8 mouse cellular contexts compared by ENCODE assay signal in the genomic region with DNA sequence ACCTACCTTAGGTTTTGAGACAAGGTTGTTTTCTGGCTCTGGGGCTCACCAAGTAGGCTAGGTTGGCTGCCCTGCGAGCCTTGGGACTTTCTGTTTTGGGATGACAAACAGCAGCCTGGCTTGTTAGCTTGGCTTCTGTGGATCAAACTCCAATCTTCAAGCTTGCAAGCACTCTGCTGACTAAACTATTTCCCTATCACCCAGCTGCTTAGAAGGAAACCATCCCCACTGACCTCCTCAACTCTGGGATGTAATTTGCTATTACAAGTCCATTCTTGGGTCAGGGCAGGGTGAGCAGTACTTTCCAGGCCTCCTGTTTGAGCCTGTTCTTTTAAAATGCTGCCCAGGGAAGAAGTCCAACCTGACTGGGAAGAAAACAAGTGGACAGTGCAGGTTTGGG. TPM values are rescaled to one million over a fixed set of nuclear protein-coding genes. Genes with fewer than 3 reads are reported as not detected.
A peak's percentile ranks its signal among the peaks of the same experiment; 100 is the strongest.
DNase-seq lines count a peak whose midpoint lies in the region; ATAC-seq and TF ChIP-seq lines count a peak whose summit lies in the region.
"Had no signal": no experiment of that assay in that cellular context is flagged by ENCODE, and none has a peak within 500 bp of the region (broad histone marks: within the 10 kb centered on the region; RNA-seq: fewer than 3 reads in every experiment).

No protein-coding gene starts in this region.

- no peak overlapping the region for H3K9ac ChIP-seq in limb, embryonic 12.5 days (replicated peaks)
- H3K9ac ChIP-seq in embryonic facial prominence, embryonic 14.5 days (ENCODE audit: low read depth, low read length): no peak overlapping the region
- H3K9ac ChIP-seq in neural tube, embryonic 15.5 days (replicated peaks): no peak overlapping the region

- H3K9me3 ChIP-seq in limb, embryonic 12.5 days: no peaks in the 10 kb centered on the region
- no peaks in the 10 kb centered on the region for H3K9me3 ChIP-seq in limb, embryonic 10.5 days (replicated peaks)
- no peaks in the 10 kb centered on the region for H3K9me3 ChIP-seq in embryonic facial prominence, embryonic 14.5 days (ENCODE audit: control insufficient read depth, low read length)
- H3K9me3 ChIP-seq in neural tube, embryonic 15.5 days (replicated peaks): no peaks in the 10 kb centered on the region

- H3K4me3 ChIP-seq in limb, embryonic 12.5 days (replicated peaks): no peak overlapping the region
- no peak overlapping the region for H3K4me3 ChIP-seq in limb, embryonic 10.5 days
- H3K4me3 ChIP-seq in embryonic facial prominence, embryonic 14.5 days (ENCODE audit: low read depth, low read length): no peak overlapping the region
- H3K4me3 ChIP-seq in kidney, adult 2 months (ENCODE audit: insufficient read depth, low read depth, low read length): 0 out of 2 replicates have a peak overlapping the region, but pooled peaks have one; percentile 7
- no peak overlapping the region for H3K4me3 ChIP-seq in neural tube, embryonic 15.5 days (replicated peaks)

- DNase-seq in limb, embryonic 10.5 days (ENCODE audit: low spot score): no peak
- no peak for DNase-seq in embryonic facial prominence, embryonic 14.5 days (ENCODE audit: low spot score)
- DNase-seq in kidney, adult 2 months: peak; percentile 91
- no peak for DNase-seq in frontal cortex, postnatal 36 days (ENCODE audit: low spot score in 2 of 2)
- DNase-seq in left cerebral cortex, postnatal 4 days: no peak
- DNase-seq: thymus, adult 18-20 months had no signal

- no peak for TF ChIP-seq POLR2A in kidney, adult 2 months (IDR thresholded peaks at IDR 0.05; ENCODE audit: low read depth, low read length)

- no peak for ATAC-seq in limb, embryonic 12.5 days (ENCODE audit: insufficient number of reproducible peaks, insufficient read depth, low FRiP score, low TSS enrichment, low read depth)
- ATAC-seq in embryonic facial prominence, embryonic 14.5 days (ENCODE audit: low read depth): no peak
- no peak for ATAC-seq in neural tube, embryonic 15.5 days (ENCODE audit: low FRiP score)

- intact Hi-C loops in left cerebral cortex, postnatal 4 days (cut with DNase I): no loop called here

- H3K27ac ChIP-seq in limb, embryonic 12.5 days: 0 out of 2 replicates have a peak overlapping the region, but pooled peaks have one; percentile 9
- H3K27ac ChIP-seq in limb, embryonic 10.5 days: no peak overlapping the region
- H3K27ac ChIP-seq in embryonic facial prominence, embryonic 14.5 days (replicated peaks; ENCODE audit: low read depth, low read length): peak overlapping the region; percentile 70
- peak overlapping the region; percentile 99 for H3K27ac ChIP-seq in kidney, adult 2 months (ENCODE audit: insufficient read depth, low read depth, low read length)
- peak overlapping the region; percentile 61 for H3K27ac ChIP-seq in neural tube, embryonic 15.5 days (replicated peaks)

- no peaks in the 10 kb centered on the region for H3K27me3 ChIP-seq in limb, embryonic 12.5 days
- H3K27me3 ChIP-seq in limb, embryonic 10.5 days (ENCODE audit: low read depth, poor library complexity, severe bottlenecking): no peaks in the 10 kb centered on the region
- H3K27me3 ChIP-seq in embryonic facial prominence, embryonic 14.5 days (replicated peaks; ENCODE audit: control insufficient read depth, insufficient read depth, low read length): no peaks in the 10 kb centered on the region
- H3K27me3 ChIP-seq in kidney, adult 2 months (replicated peaks; ENCODE audit: control insufficient read depth, insufficient read depth, low read length): no peaks in the 10 kb centered on the region
- no peaks in the 10 kb centered on the region for H3K27me3 ChIP-seq in neural tube, embryonic 15.5 days (replicated peaks)

- no peak for TF ChIP-seq CTCF in kidney, adult 2 months (conservative IDR thresholded peaks at IDR 0.05; ENCODE audit: insufficient read depth, insufficient read length, low read depth, low read length)

- no peaks in the 10 kb centered on the region for H3K36me3 ChIP-seq in limb, embryonic 12.5 days
- no peaks in the 10 kb centered on the region for H3K36me3 ChIP-seq in limb, embryonic 10.5 days
- no peaks in the 10 kb centered on the region for H3K36me3 ChIP-seq in embryonic facial prominence, embryonic 14.5 days (ENCODE audit: control insufficient read depth, insufficient read depth, low read length)
- H3K36me3 ChIP-seq in kidney, adult 2 months (ENCODE audit: control insufficient read depth, insufficient read depth, low read length): no peaks in the 10 kb centered on the region
- no peaks in the 10 kb centered on the region for H3K36me3 ChIP-seq in neural tube, embryonic 15.5 days

- H3K4me2 ChIP-seq in limb, embryonic 12.5 days: no peak overlapping the region
- H3K4me2 ChIP-seq in embryonic facial prominence, embryonic 14.5 days (ENCODE audit: low read depth, low read length): no peak overlapping the region
- no peak overlapping the region for H3K4me2 ChIP-seq in neural tube, embryonic 15.5 days

- H3K4me1 ChIP-seq in limb, embryonic 12.5 days (replicated peaks): peaks cover 20% of the 10 kb centered on the region
- H3K4me1 ChIP-seq in limb, embryonic 10.5 days: peaks cover 10% of the 10 kb centered on the region
- H3K4me1 ChIP-seq in embryonic facial prominence, embryonic 14.5 days (ENCODE audit: control insufficient read depth, insufficient read depth, low read length): peaks cover 17% of the 10 kb centered on the region
- H3K4me1 ChIP-seq in kidney, adult 2 months (ENCODE audit: control insufficient read depth, insufficient read depth, low read length): peaks cover 24% of the 10 kb centered on the region
- H3K4me1 ChIP-seq in neural tube, embryonic 15.5 days: no peaks in the 10 kb centered on the region

- 79% methylated on average over 1 of the region's 1 CpGs for WGBS in limb, embryonic 12.5 days
- 86% methylated on average over 1 of the region's 1 CpGs for WGBS in limb, embryonic 10.5 days
- WGBS in embryonic facial prominence, embryonic 14.5 days: 78% methylated on average over 1 of the region's 1 CpGs
- WGBS in kidney, adult 2 months: 36% methylated on average over 1 of the region's 1 CpGs
- 85% methylated on average over 1 of the region's 1 CpGs for WGBS in neural tube, embryonic 15.5 days

RNA-seq across cellular contexts. Expression of gene Akap2, which starts 47.5 kb away (rescaled TPM):
- 25.4 and 32.0 TPM in 2 replicates for polyA plus RNA-seq in limb, embryonic 12.5 days (2016; fragmentation: Nextera tagmentation; extraction: Ambion mirVana)
- polyA plus RNA-seq in limb, embryonic 10.5 days (2016; fragmentation: Nextera tagmentation; extraction: Ambion mirVana): 26.5 and 33.3 TPM in 2 replicates
- 24.9 and 28.5 TPM in 2 replicates for polyA plus RNA-seq in embryonic facial prominence, embryonic 14.5 days (2014; fragmentation: Nextera tagmentation; extraction: Ambion mirVana)
- polyA plus RNA-seq in kidney, adult 2 months (2012; rRNA removed): 124 and 126 TPM in 2 replicates
- 11.0 and 19.4 TPM in 2 replicates for polyA plus RNA-seq in neural tube, embryonic 15.5 days (2015; fragmentation: Nextera tagmentation; extraction: Ambion mirVana)
- total RNA-seq in left cerebral cortex, postnatal 4 days (2021): 10 to 100 TPM; 21.0 to 27.5 TPM
